Mouse (Mus musculus): ENCODE results near the gene Fetub. TPM values are rescaled to one million over a fixed set of nuclear protein-coding genes. Genes with fewer than 3 reads are reported as not detected.

Gene Fetub
- total and polyA plus RNA-seq, 3 experiments: 0.96 TPM; not detected in 2

GRCm38 (mm10) chr16:22877660-22878390, 40.3 kb upstream of the Fetub start:
- no peak overlapping the region for H3K4me3 ChIP-seq (ENCODE audit: control insufficient read depth in 1 of 2, insufficient read depth in 1 of 2, low read depth in 2 of 2, low read length in 2 of 2)
- DNase-seq (ENCODE audit: low read depth, low spot score): no peak
- no peaks in the 10 kb centered on the region for H3K9me3 ChIP-seq (replicated peaks; ENCODE audit: insufficient read depth, low read length)
- H3K4me1 ChIP-seq (ENCODE audit: control insufficient read depth in 1 of 2, insufficient read depth in 2 of 2, low read length in 2 of 2): peaks cover 18 to 28% of the 10 kb centered on the region in 2 experiments; a peak in 3 of 4 replicates
- TF ChIP-seq MAFK (IDR thresholded peaks at IDR 0.05; ENCODE audit: borderline replicate concordance, low read depth, low read length) (no peak), MYC (IDR thresholded peaks at IDR 0.05; ENCODE audit: low read depth, low read length) (no peak), HCFC1 (IDR thresholded peaks at IDR 0.05; ENCODE audit: low read depth, low read length) (no peak), POLR2AphosphoS5 (IDR thresholded peaks at IDR 0.05; ENCODE audit: borderline replicate concordance, low read depth, low read length) (no peak), ZNF384 (IDR thresholded peaks at IDR 0.05; ENCODE audit: low read depth, low read length) (no peak), SIN3A (IDR thresholded peaks at IDR 0.05; ENCODE audit: low read length) (no peak), TAL1 (IDR thresholded peaks at IDR 0.05; ENCODE audit: low read length) (no peak), MEF2A (IDR thresholded peaks at IDR 0.05; ENCODE audit: extremely low read depth, insufficient replicate concordance, low read depth, low read length, poor library complexity, severe bottlenecking) (no peak), TBP (IDR thresholded peaks at IDR 0.05; ENCODE audit: low read depth, low read length) (no peak), MAX (IDR thresholded peaks at IDR 0.05; ENCODE audit: low read length) (no peak), CHD2 (IDR thresholded peaks at IDR 0.05; ENCODE audit: low read length) (no peak), JUND (IDR thresholded peaks at IDR 0.05; ENCODE audit: low read depth, low read length) (no peak), ZC3H11A (IDR thresholded peaks at IDR 0.05; ENCODE audit: low read depth, low read length) (no peak), ZMIZ1 (IDR thresholded peaks at IDR 0.05; ENCODE audit: low read depth, low read length) (no peak), NRF1 (IDR thresholded peaks at IDR 0.05; ENCODE audit: insufficient read depth, low read depth, low read length, poor library complexity, severe bottlenecking) (no peak), BHLHE40 (IDR thresholded peaks at IDR 0.05; ENCODE audit: borderline replicate concordance, low read depth, low read length) (no peak), NELFE (IDR thresholded peaks at IDR 0.05; ENCODE audit: low read depth, low read length) (no peak), KAT2A (conservative IDR thresholded peaks at IDR 0.05; ENCODE audit: low read depth, low read length) (no peak), POLR2AphosphoS2 (IDR thresholded peaks at IDR 0.05; ENCODE audit: low read length) (no peak), MYB (IDR thresholded peaks at IDR 0.05; ENCODE audit: low read depth, low read length) (no peak)
- H3K79me2 ChIP-seq (ENCODE audit: control insufficient read depth, insufficient read depth, low read length, poor library complexity): no peaks in the 10 kb centered on the region
- no peak overlapping the region for H3K9ac ChIP-seq (ENCODE audit: control insufficient read depth, low read depth, low read length, poor library complexity, severe bottlenecking)
- H3K27ac ChIP-seq (ENCODE audit: control insufficient read depth, low read depth, low read length): no peak overlapping the region
- H3K36me3 ChIP-seq (ENCODE audit: control insufficient read depth in 1 of 2, insufficient read depth in 2 of 2, low read length in 2 of 2): peaks cover 0 to 20% of the 10 kb centered on the region in 2 experiments; a peak in 2 of 4 replicates
- no peaks in the 10 kb centered on the region for H3K27me3 ChIP-seq (ENCODE audit: control insufficient read depth in 1 of 2, insufficient read depth in 2 of 2, low read length in 2 of 2)

- TF ChIP-seq CTCF (IDR thresholded peaks at IDR 0.05 in 2 of 3, conservative IDR thresholded peaks at IDR 0.05 in 1 of 3; ENCODE audit: control insufficient read depth in 1 of 3, insufficient read depth in 1 of 3, low read depth in 2 of 3, low read length in 3 of 3, poor library complexity in 1 of 3, severe bottlenecking in 1 of 3) (no peak), KAT2A (conservative IDR thresholded peaks at IDR 0.05; ENCODE audit: low read depth, low read length) (no peak), ZMIZ1 (IDR thresholded peaks at IDR 0.05; ENCODE audit: low read depth, low read length) (no peak), NELFE (IDR thresholded peaks at IDR 0.05; ENCODE audit: low read depth, low read length) (no peak), CHD2 (IDR thresholded peaks at IDR 0.05; ENCODE audit: low read length) (no peak)
These were observed 39.4 kb upstream of the Fetub start for GRCm38 (mm10) chr16:22878716-22879115.

More at GRCm38 (mm10) chr16:22878716-22879115, 39.4 kb upstream of the Fetub start:
- Histone ChIP-seq H3K36me3 (ENCODE audit: control insufficient read depth in 1 of 2, insufficient read depth in 2 of 2, low read length in 2 of 2) (peaks cover 0 to 28% of the 10 kb centered on the region in 2 experiments; a peak in 2 of 4 replicates), H3K9ac (ENCODE audit: control insufficient read depth, low read depth, low read length, poor library complexity, severe bottlenecking) (no peak overlapping the region), H3K4me1 (ENCODE audit: control insufficient read depth in 1 of 2, insufficient read depth in 2 of 2, low read length in 2 of 2) (peaks cover 19 to 35% of the 10 kb centered on the region in 2 experiments; a peak in 3 of 4 replicates), H3K27me3 (ENCODE audit: control insufficient read depth in 1 of 2, insufficient read depth in 2 of 2, low read length in 2 of 2) (no peaks in the 10 kb centered on the region), H3K79me2 (ENCODE audit: control insufficient read depth, insufficient read depth, low read length, poor library complexity) (no peaks in the 10 kb centered on the region), H3K9me3 (replicated peaks; ENCODE audit: insufficient read depth, low read length) (no peaks in the 10 kb centered on the region), H3K27ac (ENCODE audit: control insufficient read depth, low read depth, low read length) (no peak overlapping the region), H3K4me3 (ENCODE audit: control insufficient read depth in 1 of 2, insufficient read depth in 1 of 2, low read depth in 2 of 2, low read length in 2 of 2) (no peak overlapping the region)
- DNase-seq (ENCODE audit: low read depth, low spot score): no peak
